Mouse (Mus musculus): ENCODE results near the gene Apobec2. TPM values are rescaled to one million over a fixed set of nuclear protein-coding genes. Genes with fewer than 3 reads are reported as not detected.
A peak's percentile ranks its signal among the peaks of the same experiment; 100 is the strongest.

Gene Apobec2
- total RNA-seq, 1 experiment from 2014 or later: not detected

DNA sequence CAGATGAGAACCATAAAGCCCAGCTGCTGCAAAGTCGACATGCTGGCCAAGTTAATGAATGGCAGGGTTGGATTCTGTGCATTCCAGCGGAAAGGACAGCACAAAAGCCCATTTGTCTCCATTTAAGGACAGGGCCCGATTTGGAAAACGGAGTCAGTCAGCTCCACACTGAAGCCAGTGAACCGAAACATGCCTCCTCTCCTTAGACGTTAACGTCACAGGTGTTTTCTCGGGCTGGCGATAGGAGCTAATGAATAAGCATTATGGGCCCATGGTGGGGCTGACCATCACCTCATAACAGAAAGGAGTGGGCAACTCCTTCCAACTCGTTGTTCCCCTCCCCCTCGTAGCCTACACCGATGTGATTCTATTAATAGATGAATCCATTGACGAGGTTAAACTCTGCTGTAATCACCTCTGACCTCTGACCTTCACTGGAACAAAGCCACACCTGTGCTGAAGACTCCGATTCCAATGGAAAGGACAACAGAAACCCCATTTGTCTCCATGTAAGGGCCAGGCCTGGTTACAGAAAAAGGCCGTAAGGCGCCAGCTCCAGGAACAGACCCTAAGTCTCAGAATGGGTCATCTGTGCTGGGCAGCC is 10.9 kb upstream of the Apobec2 start:
- no peak for ATAC-seq (ENCODE audit: extremely low read depth, insufficient number of reproducible peaks, low FRiP score, poor library complexity, severe bottlenecking)

DNA sequence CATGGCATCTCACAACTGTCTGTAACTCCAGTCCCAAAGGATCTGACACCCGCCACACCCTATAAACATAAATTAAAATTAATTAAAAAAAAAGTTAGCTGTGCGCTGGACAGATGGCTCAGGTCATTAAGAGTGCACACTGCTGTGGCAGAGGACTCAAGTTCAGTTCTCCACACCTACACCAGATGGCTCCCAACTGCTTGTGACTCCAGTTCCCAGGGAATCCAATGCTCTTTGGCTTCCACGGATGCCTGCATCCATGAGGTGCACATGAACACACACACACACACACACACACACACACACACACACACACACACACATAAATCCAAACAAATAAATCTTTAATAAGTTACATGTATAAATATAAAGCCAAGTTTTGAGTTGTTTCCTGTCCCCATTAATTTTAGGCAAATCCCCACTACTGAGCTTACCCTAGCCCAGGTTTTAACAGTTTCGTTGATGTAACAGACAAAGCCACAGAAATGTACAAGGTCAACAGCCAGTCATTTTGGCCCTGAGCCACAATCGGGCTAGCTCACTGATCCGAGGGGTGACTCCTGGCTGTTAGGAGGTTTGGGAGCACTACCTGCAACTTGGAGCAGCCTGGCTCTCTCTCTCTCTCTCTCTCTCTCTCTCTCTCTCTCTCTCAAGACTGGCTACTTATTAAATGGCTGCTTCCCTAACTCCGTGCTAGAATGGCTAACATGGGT is 10.2 kb upstream of the Apobec2 start:
- no peak for ATAC-seq (ENCODE audit: extremely low read depth, insufficient number of reproducible peaks, low FRiP score, poor library complexity, severe bottlenecking)

DNA sequence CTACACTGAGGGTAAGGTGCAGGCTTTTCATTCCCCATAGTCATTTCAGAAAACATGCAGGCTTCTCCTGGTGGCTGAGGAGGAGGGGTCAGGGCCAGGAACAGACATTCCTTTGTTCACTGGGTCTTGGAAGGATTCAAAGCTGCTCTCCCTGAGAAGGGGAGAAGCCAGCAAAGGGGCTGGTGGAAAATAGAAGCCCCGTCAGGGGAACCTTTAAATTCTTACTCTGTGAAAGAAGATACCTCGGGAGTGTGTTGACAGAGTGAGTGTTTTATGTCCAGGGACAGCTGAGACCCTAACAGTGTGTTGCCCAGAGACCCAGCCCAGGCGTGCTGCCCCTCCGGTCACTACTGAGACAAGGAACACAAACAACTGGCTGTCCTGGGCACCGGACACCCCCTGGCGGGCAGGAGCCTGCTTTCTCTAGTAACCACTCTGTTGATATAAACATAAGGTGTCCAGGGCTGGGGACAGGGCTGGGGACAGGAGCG is 4.7 kb upstream of the Apobec2 start:
- ATAC-seq (ENCODE audit: extremely low read depth, insufficient number of reproducible peaks, low FRiP score, poor library complexity, severe bottlenecking): no peak

DNA sequence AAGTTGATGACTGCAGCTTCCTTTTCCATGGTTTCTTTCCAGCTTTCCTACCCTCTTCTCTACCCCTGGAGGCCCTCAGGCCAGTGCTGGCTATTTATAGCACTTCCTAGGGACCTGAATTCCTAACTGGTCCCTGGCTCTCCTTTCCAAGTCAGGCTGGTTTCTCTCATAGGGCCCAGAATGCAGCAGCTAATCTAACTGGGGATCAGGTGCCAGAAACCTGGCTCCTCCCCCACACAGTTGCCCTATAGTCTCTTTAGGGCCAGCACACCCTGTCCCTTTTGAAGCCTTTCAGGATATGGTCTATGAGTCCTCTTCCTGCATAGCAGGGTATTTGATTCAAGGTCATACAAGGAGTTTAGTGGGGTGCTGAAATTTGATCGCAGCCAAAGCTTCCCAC is 3.8 kb upstream of the Apobec2 start:
- ATAC-seq (ENCODE audit: extremely low read depth, insufficient number of reproducible peaks, low FRiP score, poor library complexity, severe bottlenecking): no peak

DNA sequence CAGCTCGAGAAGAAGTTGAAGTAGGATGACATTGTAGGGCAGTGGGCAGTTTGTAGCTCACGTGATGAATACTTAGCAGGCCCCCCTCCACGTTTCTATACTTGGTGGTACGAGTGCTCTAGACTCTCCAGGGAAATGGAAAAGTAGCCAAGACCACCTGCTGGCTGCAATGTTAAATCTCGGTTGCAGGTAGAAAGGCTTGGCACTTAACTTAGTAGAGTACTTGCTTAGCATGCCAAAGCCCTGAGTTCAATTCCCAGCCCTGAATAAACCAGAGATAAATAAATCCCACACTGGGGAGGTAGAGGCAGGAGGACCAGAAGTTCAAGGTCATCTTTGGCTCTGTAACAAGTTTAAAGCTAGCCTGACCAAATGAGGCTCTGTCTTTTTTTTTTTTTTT is 1.7 kb upstream of the Apobec2 start:
- ATAC-seq (ENCODE audit: extremely low read depth, insufficient number of reproducible peaks, low FRiP score, poor library complexity, severe bottlenecking): no peak

DNA sequence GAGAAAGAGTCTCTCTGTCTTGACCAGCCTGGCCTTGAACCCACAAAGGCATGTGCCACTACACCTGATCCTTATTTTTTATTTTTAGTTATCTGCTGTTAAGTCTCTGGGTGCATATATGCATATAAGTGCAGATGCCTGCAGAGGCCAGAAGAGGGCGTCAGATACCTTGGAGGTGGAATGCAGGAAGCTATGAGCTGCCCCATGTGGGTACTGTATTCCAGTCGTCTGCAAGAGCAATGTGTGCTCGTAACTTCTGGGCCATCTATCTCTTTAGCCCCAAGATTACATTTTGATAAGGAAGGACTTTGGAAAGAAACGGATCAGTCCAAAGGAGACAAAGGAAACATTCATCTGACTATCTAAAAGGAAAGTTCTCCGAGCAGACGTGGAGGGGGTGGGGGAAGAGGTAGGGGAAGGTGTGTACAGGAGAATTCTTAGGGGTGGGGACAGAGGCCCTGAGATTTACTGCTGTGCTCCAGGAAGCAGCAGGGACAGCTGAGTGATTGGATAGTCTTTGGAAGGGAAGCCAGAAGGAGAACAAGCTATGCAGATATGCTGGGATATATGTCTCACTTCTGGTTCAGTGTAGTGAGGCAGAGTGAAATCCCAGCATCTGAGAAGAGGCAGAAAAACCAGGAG is 1.1 kb upstream of the Apobec2 start:
- ATAC-seq (ENCODE audit: extremely low read depth, insufficient number of reproducible peaks, low FRiP score, poor library complexity, severe bottlenecking): no peak

DNA sequence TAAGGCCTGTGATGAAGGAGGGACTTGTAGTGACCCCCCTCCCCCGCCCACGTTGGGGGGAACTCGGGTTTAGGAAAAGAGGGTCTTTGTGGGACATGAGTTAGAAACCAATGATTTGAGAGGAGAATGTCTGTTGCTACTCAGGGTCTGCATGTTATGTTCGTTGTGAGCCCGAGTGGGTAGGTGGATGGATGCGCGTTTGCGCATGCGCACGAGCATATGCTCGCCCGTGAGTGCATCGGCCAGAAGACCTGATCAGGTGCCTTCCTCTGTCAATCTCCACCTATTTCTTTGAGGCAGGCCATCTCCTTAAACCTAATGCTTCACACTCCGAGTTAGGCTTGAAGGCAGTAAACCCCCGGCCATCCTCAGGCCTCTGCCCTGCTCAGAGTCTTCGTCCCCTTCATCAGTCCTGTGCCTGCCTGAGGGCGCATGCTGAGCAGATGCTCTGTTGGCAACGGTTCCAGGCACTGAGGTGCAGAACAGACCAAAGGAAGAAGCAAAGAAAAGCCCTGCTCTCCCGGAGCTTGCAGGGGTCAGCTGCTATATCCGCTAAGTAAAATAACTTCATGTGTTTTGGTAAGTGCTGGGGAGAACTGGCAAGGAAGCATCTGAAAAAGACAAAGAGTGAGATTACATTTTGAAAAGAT is 401 bp upstream of the Apobec2 start:
- no peak for ATAC-seq (ENCODE audit: extremely low read depth, insufficient number of reproducible peaks, low FRiP score, poor library complexity, severe bottlenecking)

DNA sequence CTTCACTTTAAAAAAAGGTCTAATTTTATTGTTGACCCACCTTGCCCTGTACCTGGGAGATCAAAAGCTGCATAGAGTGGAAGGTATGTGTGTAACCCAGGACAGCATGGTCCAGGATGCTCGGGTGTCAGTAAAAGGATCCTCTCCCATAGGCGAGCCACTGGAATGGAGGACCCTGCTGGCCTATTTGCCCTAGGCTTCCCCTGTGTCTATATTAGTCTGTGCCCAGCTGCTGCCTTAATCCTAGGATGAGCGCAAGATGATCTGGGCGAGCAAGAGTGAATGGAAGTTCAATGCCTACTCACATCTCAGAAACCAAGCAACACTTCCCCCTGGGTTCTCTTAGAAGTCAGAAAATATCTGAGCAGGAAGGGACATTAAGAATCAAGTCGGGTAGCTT is 1.7 kb downstream of the Apobec2 start:
- no peak for ATAC-seq (ENCODE audit: extremely low read depth, insufficient number of reproducible peaks, low FRiP score, poor library complexity, severe bottlenecking)

DNA sequence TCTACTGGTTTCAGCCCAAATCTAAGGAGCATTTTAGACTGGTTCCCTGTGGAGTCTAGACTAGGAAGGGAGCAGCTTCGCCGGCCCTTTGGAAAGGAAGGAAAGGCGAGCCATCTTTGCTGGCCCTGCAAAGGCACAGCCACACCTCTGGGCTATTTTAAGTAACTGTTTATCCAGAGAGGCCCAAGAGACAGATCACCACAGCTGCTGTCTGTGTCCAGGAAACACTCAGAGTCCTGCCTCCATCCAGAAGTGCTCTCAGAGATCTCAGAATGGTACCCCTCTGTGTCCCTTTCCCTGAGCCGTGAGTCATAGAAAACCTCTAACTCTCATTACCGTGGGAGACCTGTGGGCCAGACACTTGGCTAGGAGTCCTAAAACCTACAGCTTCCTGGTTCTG is 2.3 kb downstream of the Apobec2 start:
- ATAC-seq (ENCODE audit: extremely low read depth, insufficient number of reproducible peaks, low FRiP score, poor library complexity, severe bottlenecking): no peak

DNA sequence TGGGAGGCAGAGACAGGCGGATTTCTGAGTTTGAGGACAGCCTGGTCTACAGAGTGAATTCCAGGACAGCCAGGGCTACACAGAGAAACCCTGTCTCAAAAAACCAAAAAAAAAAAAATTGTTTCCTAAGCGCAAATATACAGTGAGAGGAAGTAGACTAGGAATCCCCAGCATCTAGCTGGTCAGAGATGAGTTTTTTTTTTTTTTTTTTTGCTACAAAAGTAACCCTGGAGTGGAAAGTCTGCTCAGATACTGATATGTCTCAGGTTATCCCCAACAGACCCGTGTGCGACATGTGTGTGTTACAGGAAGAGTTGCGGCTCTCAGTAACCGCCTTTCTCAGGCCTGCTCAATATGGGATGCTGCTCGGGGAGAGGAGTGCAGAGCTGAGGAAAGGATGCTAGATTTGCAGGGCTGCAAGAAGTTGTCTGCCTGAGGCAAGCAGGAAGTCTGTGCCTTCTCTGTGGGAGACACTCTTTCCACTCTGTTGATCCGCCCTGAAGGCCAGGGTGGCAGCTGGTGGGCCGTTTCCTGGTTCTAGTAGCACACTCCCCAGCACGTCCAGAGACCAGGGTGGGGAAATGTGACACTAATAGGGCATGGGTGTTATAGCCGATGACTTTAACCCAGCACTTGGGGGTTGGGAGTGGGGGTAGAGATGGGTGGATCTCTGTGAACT is 4.7 kb downstream of the Apobec2 start:
- peak; percentile 45 for ATAC-seq (ENCODE audit: extremely low read depth, insufficient number of reproducible peaks, low FRiP score, poor library complexity, severe bottlenecking)

DNA sequence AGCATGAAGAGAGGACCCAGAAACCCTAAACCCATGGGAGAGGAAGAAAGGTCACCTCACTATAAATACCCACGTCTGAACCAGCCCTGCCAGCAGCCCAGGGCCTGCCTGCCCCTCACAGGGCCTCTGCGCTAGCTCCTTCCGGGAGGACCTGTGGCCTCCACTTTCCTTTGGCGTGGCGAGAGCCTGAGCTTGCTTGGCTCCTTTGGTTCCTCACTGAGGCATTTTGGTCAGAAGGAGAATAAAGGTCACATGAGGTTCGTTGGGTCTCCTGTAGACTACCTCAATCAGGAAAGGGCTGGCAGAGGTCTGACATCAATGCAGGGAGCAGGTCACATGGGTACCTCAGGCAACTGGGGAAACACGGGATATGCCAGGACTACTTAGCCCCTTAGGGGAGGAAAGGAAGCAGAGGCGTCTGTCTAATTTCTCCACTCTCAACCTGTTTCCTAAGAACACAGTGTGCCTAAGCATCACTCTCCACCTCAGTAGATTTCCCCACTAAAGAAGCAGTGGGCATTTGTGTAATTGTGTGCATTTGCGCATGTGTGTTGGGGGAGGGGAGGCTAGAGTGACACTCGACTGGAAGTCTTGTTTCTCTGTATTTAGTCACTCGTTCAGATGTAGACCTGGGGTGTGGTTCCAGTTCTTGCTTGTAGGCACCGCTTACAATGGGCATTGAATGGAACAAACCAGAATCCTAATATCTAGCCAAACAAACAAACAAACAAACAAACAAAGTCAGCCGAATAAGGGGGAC is 5.6 kb downstream of the Apobec2 start:
- ATAC-seq (ENCODE audit: extremely low read depth, insufficient number of reproducible peaks, low FRiP score, poor library complexity, severe bottlenecking): peak; percentile 30; the same call in 1 of the 2 replicates

DNA sequence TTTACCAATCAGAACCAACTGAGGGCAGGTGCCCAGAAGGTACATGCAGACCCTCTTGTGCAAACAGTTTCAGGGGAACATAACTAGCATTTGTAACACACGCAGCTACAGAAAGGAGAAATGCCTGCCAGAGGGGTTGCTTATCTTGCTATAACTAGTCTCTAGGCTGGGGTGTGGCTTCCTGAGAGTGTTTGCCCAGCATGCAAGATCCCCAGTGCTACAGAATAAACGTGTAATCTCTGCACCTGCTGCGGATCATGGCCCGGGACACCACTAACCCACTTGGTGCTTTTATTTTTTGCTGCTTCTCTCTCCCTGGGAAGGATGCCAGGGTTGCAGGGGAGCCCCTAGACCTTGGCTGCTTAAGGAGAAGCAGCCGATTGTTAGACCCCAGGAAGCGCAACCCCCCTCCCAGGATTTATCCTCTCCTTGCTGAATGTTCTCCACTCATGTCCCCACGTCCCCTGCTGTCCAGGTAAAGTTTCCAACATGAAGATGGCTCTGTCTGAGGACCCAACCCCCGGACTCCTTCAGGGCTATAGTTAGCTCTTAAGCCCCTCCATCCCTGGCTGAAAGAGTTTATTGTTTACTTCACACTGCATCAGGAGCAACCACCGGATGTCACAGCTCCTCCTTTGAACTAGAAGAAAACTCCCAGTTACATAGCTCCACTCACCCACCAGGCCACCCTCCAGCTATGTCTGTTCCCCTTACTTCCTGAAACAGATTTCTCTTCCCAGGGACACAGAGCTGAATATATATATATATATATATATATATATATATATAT is 6.7 kb downstream of the Apobec2 start:
- peak; percentile 37; the same call in 1 of the 2 replicates for ATAC-seq (ENCODE audit: extremely low read depth, insufficient number of reproducible peaks, low FRiP score, poor library complexity, severe bottlenecking)

DNA sequence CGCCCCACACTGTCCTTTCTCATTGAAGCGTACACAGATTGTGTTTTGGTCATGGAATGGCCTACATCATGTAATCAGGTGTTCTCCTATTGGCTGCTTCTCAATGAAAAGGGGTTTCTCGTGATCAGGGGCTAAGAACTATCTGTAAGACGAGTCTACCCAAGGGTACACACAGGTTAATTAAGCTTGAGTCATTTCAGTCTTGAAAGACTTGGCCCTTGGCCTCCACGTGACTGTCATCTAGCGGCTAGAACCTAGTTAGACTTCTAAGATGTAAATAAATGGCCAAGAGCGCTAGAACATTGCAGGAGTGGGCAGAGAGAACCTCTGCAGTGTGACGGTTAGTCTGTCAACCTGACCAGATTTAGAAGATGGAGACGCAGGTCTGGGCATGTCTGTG is 8.5 kb downstream of the Apobec2 start:
- no peak for ATAC-seq (ENCODE audit: extremely low read depth, insufficient number of reproducible peaks, low FRiP score, poor library complexity, severe bottlenecking)

DNA sequence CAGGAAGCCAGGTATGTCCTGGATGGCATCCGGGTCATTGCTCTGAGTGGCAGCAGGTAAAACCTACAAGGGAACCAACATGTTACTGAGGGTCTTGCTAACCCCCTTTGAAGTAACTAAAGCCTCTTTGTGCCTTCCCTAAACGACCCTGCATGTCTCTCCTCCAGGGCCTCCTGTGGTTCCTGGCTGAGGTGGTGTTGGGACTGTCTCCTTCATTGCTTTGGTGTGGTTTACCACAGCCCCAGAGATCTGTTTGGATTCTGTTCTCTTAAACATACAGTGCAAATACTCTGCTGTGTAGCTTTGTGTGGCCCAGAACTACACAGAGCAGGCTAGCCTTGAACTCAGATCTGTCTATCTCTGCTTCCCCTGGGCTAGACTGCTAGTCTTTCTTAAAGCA is 13.2 kb downstream of the Apobec2 start:
- no peak for ATAC-seq (ENCODE audit: extremely low read depth, insufficient number of reproducible peaks, low FRiP score, poor library complexity, severe bottlenecking)

DNA sequence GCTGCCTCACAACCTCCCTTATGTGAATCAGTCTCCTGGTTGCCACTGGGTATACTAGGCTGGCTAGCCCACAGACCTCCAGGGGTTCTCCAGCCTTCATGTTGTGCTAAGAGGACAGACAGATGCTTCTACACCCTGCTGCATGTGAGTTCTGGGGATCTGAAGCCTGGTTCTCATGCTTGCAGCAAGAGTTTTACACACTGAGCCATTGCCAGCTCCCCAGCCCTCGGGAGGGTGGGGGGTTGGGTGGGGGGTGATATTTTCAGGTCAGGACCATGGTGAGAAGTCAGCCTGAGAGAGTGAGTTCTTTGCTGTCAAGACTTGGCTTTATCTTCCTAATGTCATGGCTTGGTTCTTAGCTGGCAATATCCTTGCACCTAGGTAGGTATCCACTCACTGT is 13.9 kb downstream of the Apobec2 start:
- no peak for ATAC-seq (ENCODE audit: extremely low read depth, insufficient number of reproducible peaks, low FRiP score, poor library complexity, severe bottlenecking)

DNA sequence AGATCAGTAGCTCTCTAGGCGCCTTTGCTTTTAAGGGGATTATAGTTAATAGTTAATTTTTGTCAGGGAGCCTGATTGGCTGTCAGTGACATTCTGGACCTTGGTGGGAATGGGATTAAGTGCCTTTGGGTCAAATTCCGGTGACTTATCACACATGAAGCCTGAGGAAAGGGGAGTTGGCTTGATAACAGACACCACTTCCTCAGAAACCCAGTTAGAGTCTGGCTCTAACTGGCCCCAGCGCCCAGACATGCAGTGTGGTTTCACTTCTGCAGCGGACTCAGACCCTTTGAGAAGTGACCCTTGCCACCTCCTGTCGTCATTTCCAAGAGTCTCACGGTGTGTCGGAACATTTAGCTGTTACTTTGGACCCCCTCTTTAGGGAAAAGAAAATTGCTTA is 14.6 kb downstream of the Apobec2 start:
- ATAC-seq (ENCODE audit: extremely low read depth, insufficient number of reproducible peaks, low FRiP score, poor library complexity, severe bottlenecking): no peak

DNA sequence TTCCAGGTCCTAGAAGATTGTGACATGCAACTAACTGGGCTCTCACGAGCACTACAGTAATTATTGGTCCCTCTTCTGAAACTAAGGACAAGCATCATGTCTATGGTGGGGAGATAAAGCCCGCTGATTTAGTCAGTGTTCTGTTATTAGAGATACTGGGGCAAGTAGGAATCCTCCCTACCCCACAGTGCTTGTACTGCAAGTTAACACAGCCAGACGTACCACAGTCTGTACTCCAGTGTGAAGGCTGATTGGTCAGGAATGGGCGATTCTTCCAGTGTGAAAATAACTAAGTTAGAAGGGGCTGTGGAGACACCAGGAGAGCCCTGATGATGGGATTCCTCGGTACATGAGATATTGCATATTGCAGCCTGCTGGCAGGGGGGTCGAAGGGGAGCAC is 15.2 kb downstream of the Apobec2 start:
- no peak for ATAC-seq (ENCODE audit: extremely low read depth, insufficient number of reproducible peaks, low FRiP score, poor library complexity, severe bottlenecking)
